Mouse (Mus musculus) lung, postnatal 0 days (tissue): Measurements from ENCODE around the gene Gm6614. TPM values are rescaled to one million over a fixed set of nuclear protein-coding genes. Genes with fewer than 3 reads are reported as not detected.

ENCODE experiments used
- ATAC-seq: fragments of 200-750 bp; cut with Nextera tagmentation; 2 replicates; pipeline ENCODE4 v1.8.0; 2017; ENCODE audit warnings: moderate library complexity
- DNase-seq: peaks from one replicate; pipeline ENCODE4 v3.0.0-alpha.2; 2016; ENCODE audit warnings: low spot score
- H3K27ac ChIP-seq: fragments of 300-500 bp; sonication (generic); 2 replicates; pipeline ENCODE4 v1.5.1; 2014; ENCODE audit warnings: antibody characterized with exemption, mild to moderate bottlenecking, low read length, mixed read lengths
- H3K27me3 ChIP-seq: fragments of 300-500 bp; sonication (generic); replicated peaks from 2 replicates; pipeline ENCODE4 v1.6.1; 2014; ENCODE audit warnings: low read length, mixed read lengths; ENCODE audit not compliant: insufficient read depth
- H3K36me3 ChIP-seq: fragments of 300-500 bp; sonication (generic); 2 replicates; pipeline ENCODE4 v1.6.1; 2014; ENCODE audit warnings: low read length, mixed read lengths; ENCODE audit not compliant: insufficient read depth
- H3K4me1 ChIP-seq: fragments of 300-500 bp; sonication (generic); 2 replicates; pipeline ENCODE4 v1.6.1; 2014; ENCODE audit warnings: antibody characterized with exemption, low read depth, low read length, mixed read lengths; ENCODE audit not compliant: insufficient read depth
- H3K4me2 ChIP-seq: fragments of 300-500 bp; sonication (generic); replicated peaks from 2 replicates; pipeline ENCODE4 v1.6.1; 2014; ENCODE audit warnings: low read depth, mild to moderate bottlenecking, low read length, moderate library complexity, mixed read lengths
- H3K4me3 ChIP-seq: fragments of 300-500 bp; sonication (generic); 2 replicates; pipeline ENCODE4 v1.5.1; 2014; ENCODE audit warnings: low read depth, low read length
- H3K9ac ChIP-seq: fragments of 300-500 bp; sonication (generic); replicated peaks from 2 replicates; pipeline ENCODE4 v1.6.1; 2014; ENCODE audit warnings: low read depth, mild to moderate bottlenecking
- H3K9me3 ChIP-seq: fragments of 300-500 bp; sonication (generic); 2 replicates; pipeline ENCODE4 v1.6.1; 2016; ENCODE audit warnings: low read length, mixed read lengths
- CTCF ChIP-seq: IDR thresholded peaks from 2 replicates; pipeline ENCODE4 v1.5.1; 2016; ENCODE audit warnings: antibody characterized with exemption, mild to moderate bottlenecking
- EP300 ChIP-seq: IDR thresholded peaks from 2 replicates; pipeline ENCODE4 v1.6.1; 2016; ENCODE audit warnings: antibody characterized with exemption, mild to moderate bottlenecking, control low read depth
- WGBS: fragments of 180-500 bp; shearing (Covaris S2); extraction: QIAGEN DNeasy Blood & Tissue Kit; methylation state at CpG from one replicate; pipeline ENCODE4 v1.1.7; 2014; 5-methylcytosine and 5-hydroxymethylcytosine counted together
- polyA plus RNA-seq: library from polyadenylated mRNA; unstranded; fragments of >200 nt; fragmentation: Nextera tagmentation; extraction: Ambion mirVana; gene quantifications from 2 replicates; pipeline ENCODE4 v1.2.1, GENCODE M21; 2015

The Gm6614 gene
- polyA plus RNA-seq, 1 experiment from 2014 or later: not detected

DNA sequence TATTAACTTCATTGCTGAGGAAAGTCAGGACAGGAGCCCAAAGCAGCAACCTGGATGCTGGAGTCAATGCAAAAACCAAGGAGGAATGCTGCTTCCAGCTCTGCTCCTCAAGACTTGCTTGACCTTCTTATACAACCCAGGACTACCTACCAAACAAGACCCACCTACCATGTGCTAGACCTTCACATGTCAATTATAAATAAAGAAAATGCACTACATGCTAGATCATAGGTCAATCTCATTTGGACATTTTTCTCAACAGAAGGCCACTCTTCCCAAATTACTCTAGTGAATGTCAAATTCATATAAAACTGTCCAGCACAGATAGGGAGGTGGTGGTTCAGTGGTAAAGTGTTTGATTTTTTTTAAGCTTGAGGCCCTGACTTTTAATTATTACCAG is 64.4 kb downstream of the Gm6614 start, which contains the start of gene Slco1a1:
TSS of gene Slco1a1 (minus strand) at position 101 of the 400 bp plus-strand sequence.
- Histone ChIP-seq H3K9me3 (no peaks in the 10 kb centered on the region), H3K4me3 (no peak within 1 kb of the TSS), H3K9ac (no peak within 1 kb of the TSS), H3K4me2 (no peak within 1 kb of the TSS), H3K36me3 (no peaks in the 10 kb centered on the region), H3K4me1 (no peaks in the 10 kb centered on the region), H3K27ac (no peak within 1 kb of the TSS), H3K27me3 (no peaks in the 10 kb centered on the region)
- no peak for ATAC-seq
- TF ChIP-seq EP300 (no peak), CTCF (no peak)
- no peak for DNase-seq

DNA sequence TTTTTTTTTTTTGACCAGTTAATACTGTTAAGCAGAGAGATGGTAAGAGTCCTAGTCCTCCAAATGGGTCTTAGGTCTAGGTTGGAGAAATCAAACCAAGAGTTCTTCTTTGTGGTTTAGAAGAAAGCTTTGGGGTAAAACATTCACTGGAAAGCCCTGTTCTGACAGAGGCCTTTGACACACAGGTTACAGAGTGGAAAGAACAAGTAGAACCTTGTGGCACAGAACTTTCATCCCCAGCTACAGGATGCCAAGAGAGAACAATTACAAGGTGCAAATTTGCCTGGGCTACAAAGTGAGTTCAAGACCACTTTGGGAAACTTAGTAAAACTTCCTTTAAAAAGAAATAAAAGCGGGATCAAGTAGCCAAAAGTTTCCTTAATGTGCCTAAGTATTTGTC is 70.8 kb downstream of the Gm6614 start:
- DNase-seq (no peak), ATAC-seq (no peak)
- no peaks in the 10 kb centered on the region for H3K27me3 ChIP-seq
- H3K36me3 ChIP-seq: no peaks in the 10 kb centered on the region
- H3K4me3 ChIP-seq: no peak overlapping the region
- H3K9me3 ChIP-seq: no peaks in the 10 kb centered on the region
- H3K4me1 ChIP-seq: no peaks in the 10 kb centered on the region
- TF ChIP-seq EP300 (no peak), CTCF (no peak)
- H3K4me2 ChIP-seq: no peak overlapping the region
- no peak overlapping the region for H3K9ac ChIP-seq
- WGBS: 42% methylated on average over 1 of the region's 1 CpGs
- no peak overlapping the region for H3K27ac ChIP-seq

Other genes with a start within 250 kb of the Gm6614 start
- gene Gm5724, start 237.6 kb downstream of the Gm6614 start, polyA plus RNA-seq: not detected in 2 replicates
- 0.08 and 0.13 TPM in 2 replicates for gene Slco1a4, start 155.2 kb downstream of the Gm6614 start, polyA plus RNA-seq
- not detected in 2 replicates for gene Slco1a1, start 64.5 kb downstream of the Gm6614 start, polyA plus RNA-seq
- not detected in 2 replicates for gene Slco1a6, start 197.1 kb upstream of the Gm6614 start, polyA plus RNA-seq